11 mouse cellular contexts compared by ENCODE assay signal in genomic region chr11:67276601-67277174, GRCm38 (mm10). TPM values are rescaled to one million over a fixed set of nuclear protein-coding genes. Genes with fewer than 3 reads are reported as not detected.
A peak's percentile ranks its signal among the peaks of the same experiment; 100 is the strongest.
DNase-seq lines count a peak whose midpoint lies in the region; ATAC-seq and TF ChIP-seq lines count a peak whose summit lies in the region.
"Had no signal": no experiment of that assay in that cellular context is flagged by ENCODE, and none has a peak within 500 bp of the region (broad histone marks: within the 10 kb centered on the region; RNA-seq: fewer than 3 reads in every experiment).

TSS of gene Myh8 (plus strand) at chr11:67277124.

- no peak within 1 kb of the TSS for H3K9ac ChIP-seq in hindbrain, embryonic 15.5 days
- no peak within 1 kb of the TSS for H3K9ac ChIP-seq in hindbrain, embryonic 12.5 days
- H3K9ac ChIP-seq in stomach, postnatal 0 days (ENCODE audit: low read length), result no peak within 1 kb of the TSS
- H3K9ac ChIP-seq: embryonic facial prominence, embryonic 12.5 days; neural tube, embryonic 12.5 days had no signal

- H3K4me3 ChIP-seq in hindbrain, embryonic 15.5 days, result no peak within 1 kb of the TSS
- H3K4me3 ChIP-seq in hindbrain, embryonic 12.5 days, result no peak within 1 kb of the TSS
- H3K4me3 ChIP-seq in stomach, postnatal 0 days (ENCODE audit: low read depth, low read length), result no peak within 1 kb of the TSS
- H3K4me3 ChIP-seq: embryonic facial prominence, embryonic 12.5 days; neural tube, embryonic 12.5 days had no signal

- H3K4me1 ChIP-seq in hindbrain, embryonic 15.5 days (replicated peaks), result peaks cover 8% of the 10 kb centered on the region; the same call in 1 of the 2 replicates
- no peaks in the 10 kb centered on the region for H3K4me1 ChIP-seq in hindbrain, embryonic 12.5 days
- H3K4me1 ChIP-seq in stomach, postnatal 0 days (replicated peaks; ENCODE audit: control insufficient read depth, insufficient read depth), result no peaks in the 10 kb centered on the region
- H3K4me1 ChIP-seq: embryonic facial prominence, embryonic 12.5 days; neural tube, embryonic 12.5 days had no signal

- H3K9me3 ChIP-seq in hindbrain, embryonic 15.5 days, result no peaks in the 10 kb centered on the region
- no peaks in the 10 kb centered on the region for H3K9me3 ChIP-seq in hindbrain, embryonic 12.5 days (replicated peaks)
- H3K9me3 ChIP-seq in stomach, postnatal 0 days (ENCODE audit: control insufficient read depth, low read length), result no peaks in the 10 kb centered on the region
- H3K9me3 ChIP-seq: embryonic facial prominence, embryonic 12.5 days; neural tube, embryonic 12.5 days had no signal

- no peak for TF ChIP-seq EP300 in stomach, postnatal 0 days (optimal IDR thresholded peaks at IDR 0.05)

- H3K27me3 ChIP-seq in hindbrain, embryonic 15.5 days, result no peaks in the 10 kb centered on the region
- H3K27me3 ChIP-seq in hindbrain, embryonic 12.5 days, result no peaks in the 10 kb centered on the region
- no peaks in the 10 kb centered on the region for H3K27me3 ChIP-seq in stomach, postnatal 0 days (ENCODE audit: control insufficient read depth, insufficient read depth, low read length)
- H3K27me3 ChIP-seq: embryonic facial prominence, embryonic 12.5 days; neural tube, embryonic 12.5 days had no signal

- ATAC-seq in hindbrain, embryonic 15.5 days (ENCODE audit: low FRiP score, low read depth), result peak; percentile 42; the same call in 1 of the 2 replicates
- no peak for ATAC-seq in hindbrain, embryonic 12.5 days (ENCODE audit: low FRiP score)
- no peak for ATAC-seq in stomach, postnatal 0 days (ENCODE audit: low FRiP score, low TSS enrichment)

- no peak for TF ChIP-seq CTCF in stomach, postnatal 0 days (IDR thresholded peaks at IDR 0.05; ENCODE audit: low read depth)

- no peaks in the 10 kb centered on the region for H3K36me3 ChIP-seq in hindbrain, embryonic 15.5 days
- no peaks in the 10 kb centered on the region for H3K36me3 ChIP-seq in hindbrain, embryonic 12.5 days
- no peaks in the 10 kb centered on the region for H3K36me3 ChIP-seq in stomach, postnatal 0 days (ENCODE audit: control insufficient read depth, insufficient read depth, low read length)
- H3K36me3 ChIP-seq: embryonic facial prominence, embryonic 12.5 days; neural tube, embryonic 12.5 days had no signal

- 64% methylated on average over 10 of the region's 10 CpGs for WGBS in hindbrain, embryonic 15.5 days
- 78% methylated on average over 10 of the region's 10 CpGs for WGBS in hindbrain, embryonic 12.5 days
- WGBS in stomach, postnatal 0 days, result 62% methylated on average over 10 of the region's 10 CpGs

- no peak within 1 kb of the TSS for H3K27ac ChIP-seq in hindbrain, embryonic 15.5 days (replicated peaks)
- no peak within 1 kb of the TSS for H3K27ac ChIP-seq in hindbrain, embryonic 12.5 days
- H3K27ac ChIP-seq in stomach, postnatal 0 days (replicated peaks), result no peak within 1 kb of the TSS
- H3K27ac ChIP-seq: embryonic facial prominence, embryonic 12.5 days; neural tube, embryonic 12.5 days had no signal

- no peak within 1 kb of the TSS for H3K4me2 ChIP-seq in hindbrain, embryonic 15.5 days
- H3K4me2 ChIP-seq in hindbrain, embryonic 12.5 days (replicated peaks), result no peak within 1 kb of the TSS
- no peak within 1 kb of the TSS for H3K4me2 ChIP-seq in stomach, postnatal 0 days (replicated peaks; ENCODE audit: low read depth)
- H3K4me2 ChIP-seq: embryonic facial prominence, embryonic 12.5 days; neural tube, embryonic 12.5 days had no signal

- peak; percentile 41 for DNase-seq in adrenal gland, postnatal 10 days
- DNase-seq in adrenal gland, adult 18-20 months (ENCODE audit: low spot score in 2 of 2), result no peak
- DNase-seq in right cerebral cortex, postnatal 4 days, result peak; percentile 59
- no peak for DNase-seq in right cerebral cortex, adult 2 months (ENCODE audit: low spot score in 2 of 2)
- peak; percentile 27 for DNase-seq in stomach, postnatal 0 days (ENCODE audit: low spot score)
- no peak for DNase-seq in kidney, adult 18-20 months
- DNase-seq: kidney, adult 8-10 months had no signal

RNA-seq across cellular contexts. Expression of gene Myh8, which starts in this region (rescaled TPM):
- 100 to 1,000 TPM in 1 of 2 experiments, 10 to 100 TPM in 1; 28.5 to 190 TPM for total RNA-seq in adrenal gland, postnatal 10 days (2021)
- total RNA-seq in adrenal gland, adult 18-20 months (2021), result under 1 TPM in 1 of 2 experiments, not detected in 1; 0.10 TPM
- 1.8 TPM in 2 replicates for polyA plus RNA-seq in hindbrain, embryonic 15.5 days (2015; fragmentation: Nextera tagmentation; extraction: Ambion mirVana)
- 1.9 and 5.8 TPM in 2 replicates for polyA plus RNA-seq in hindbrain, embryonic 12.5 days (2016; fragmentation: Nextera tagmentation; extraction: Ambion mirVana)
- 0.24 and 0.38 TPM in 2 replicates for polyA plus RNA-seq in stomach, postnatal 0 days (2015; fragmentation: Nextera tagmentation; extraction: Ambion mirVana)

Comparison
In these comparisons a context has a peak if more than half of its experiments do, and no peak if none do; other contexts are left out.
1. RNA of gene Myh8 (total RNA-seq): 28.5 to 190 TPM in adrenal gland, postnatal 10 days; 0.10 TPM in adrenal gland, adult 18-20 months; every median in the first group is over 10 times any median in the second.
2. DNase-seq: peak in adrenal gland, postnatal 10 days (single experiment) and right cerebral cortex, postnatal 4 days (single experiment); none in adrenal gland, adult 18-20 months (0 of 2), right cerebral cortex, adult 2 months (0 of 2) and kidney, adult 18-20 months (single experiment).
3. Peak in DNase-seq in stomach, postnatal 0 days; RNA of the gene not detected or under 1 TPM.